Mouse (Mus musculus): ENCODE measurements around the gene Usf2. TPM values are rescaled to one million over a fixed set of nuclear protein-coding genes. Genes with fewer than 3 reads are reported as not detected.

Gene Usf2
- polyA plus RNA-seq, 2 experiments, result 24.0 to 169 TPM

GRCm38 (mm10) chr7:30909773-30910172 lies 46.8 kb downstream of the Usf2 start:
- no peak overlapping the region for H3K9ac ChIP-seq (ENCODE audit: low read depth, low read length, severe bottlenecking)
- H3K27ac ChIP-seq (replicated peaks; ENCODE audit: low read depth, low read length), result no peak overlapping the region
- no peaks in the 10 kb centered on the region for H3K9me3 ChIP-seq (ENCODE audit: control insufficient read depth, low read length)
- no peak overlapping the region for H3K4me2 ChIP-seq (replicated peaks; ENCODE audit: low read depth, low read length, severe bottlenecking)
- TF ChIP-seq POLR2A (IDR thresholded peaks at IDR 0.05; ENCODE audit: borderline replicate concordance, extremely low read depth, insufficient read depth, insufficient read length), result no peak
- no peaks in the 10 kb centered on the region for H3K36me3 ChIP-seq (ENCODE audit: control insufficient read depth, insufficient read depth, low read length)
- ATAC-seq (ENCODE audit: low FRiP score, low read depth) (no peak), DNase-seq (ENCODE audit: low spot score) (no peak)
- WGBS, result 72% methylated on average over 6 of the region's 6 CpGs
- no peaks in the 10 kb centered on the region for H3K27me3 ChIP-seq (ENCODE audit: control insufficient read depth, insufficient read depth, low read length)
- no peaks in the 10 kb centered on the region for H3K4me1 ChIP-seq (ENCODE audit: control insufficient read depth, insufficient read depth, low read length)
- no peak overlapping the region for H3K4me3 ChIP-seq (replicated peaks; ENCODE audit: low read length)

GRCm38 (mm10) chr7:30908992-30909431 lies 47.6 kb downstream of the Usf2 start:
- 19% methylated on average over 14 of the region's 17 CpGs for WGBS
- Histone ChIP-seq H3K4me1 (ENCODE audit: control insufficient read depth, insufficient read depth, low read length) (no peaks in the 10 kb centered on the region), H3K4me2 (replicated peaks; ENCODE audit: low read depth, low read length, severe bottlenecking) (peak overlapping the region; percentile 55), H3K36me3 (ENCODE audit: control insufficient read depth, insufficient read depth, low read length) (no peaks in the 10 kb centered on the region), H3K4me3 (replicated peaks; ENCODE audit: low read length) (peak overlapping the region; percentile 22; the same call in 1 of the 2 replicates), H3K9ac (ENCODE audit: low read depth, low read length, severe bottlenecking) (0 out of 2 replicates have a peak overlapping the region, but pooled peaks have one; percentile 28), H3K9me3 (ENCODE audit: control insufficient read depth, low read length) (no peaks in the 10 kb centered on the region), H3K27me3 (ENCODE audit: control insufficient read depth, insufficient read depth, low read length) (no peaks in the 10 kb centered on the region), H3K27ac (replicated peaks; ENCODE audit: low read depth, low read length) (no peak overlapping the region)
- ATAC-seq (ENCODE audit: low FRiP score, low read depth), result no peak
- no peak for DNase-seq (ENCODE audit: low spot score)
- TF ChIP-seq POLR2A (IDR thresholded peaks at IDR 0.05; ENCODE audit: borderline replicate concordance, extremely low read depth, insufficient read depth, insufficient read length), result no peak

- peak overlapping the region; percentile 22 for H3K4me3 ChIP-seq (replicated peaks; ENCODE audit: low read length)
- peak overlapping the region; percentile 55 for H3K4me2 ChIP-seq (replicated peaks; ENCODE audit: low read depth, low read length, severe bottlenecking)
- no peaks in the 10 kb centered on the region for H3K9me3 ChIP-seq (ENCODE audit: control insufficient read depth, low read length)
- H3K4me1 ChIP-seq (ENCODE audit: control insufficient read depth, insufficient read depth, low read length), result no peaks in the 10 kb centered on the region
- no peaks in the 10 kb centered on the region for H3K36me3 ChIP-seq (ENCODE audit: control insufficient read depth, insufficient read depth, low read length)
- peak; percentile 52 for DNase-seq (ENCODE audit: low spot score)
- peak overlapping the region; percentile 28 for H3K9ac ChIP-seq (ENCODE audit: low read depth, low read length, severe bottlenecking)
- no peak overlapping the region for H3K27ac ChIP-seq (replicated peaks; ENCODE audit: low read depth, low read length)
- ATAC-seq (ENCODE audit: low FRiP score, low read depth), result peak; percentile 68
- no peaks in the 10 kb centered on the region for H3K27me3 ChIP-seq (ENCODE audit: control insufficient read depth, insufficient read depth, low read length)
- WGBS, result under 1% methylated on average over 24 of the region's 26 CpGs
- no peak for TF ChIP-seq POLR2A (IDR thresholded peaks at IDR 0.05; ENCODE audit: borderline replicate concordance, extremely low read depth, insufficient read depth, insufficient read length)
Observed at GRCm38 (mm10) chr7:30908277-30908991, 48.2 kb downstream of the Usf2 start.

GRCm38 (mm10) chr7:30904042-30904441 lies 52.6 kb downstream of the Usf2 start:
- H3K4me1 ChIP-seq (ENCODE audit: control insufficient read depth, insufficient read depth, low read length), result no peaks in the 10 kb centered on the region
- H3K27ac ChIP-seq (replicated peaks; ENCODE audit: low read depth, low read length), result no peak overlapping the region
- no peaks in the 10 kb centered on the region for H3K9me3 ChIP-seq (ENCODE audit: control insufficient read depth, low read length)
- no peak overlapping the region for H3K4me2 ChIP-seq (replicated peaks; ENCODE audit: low read depth, low read length, severe bottlenecking)
- TF ChIP-seq POLR2A (IDR thresholded peaks at IDR 0.05; ENCODE audit: borderline replicate concordance, extremely low read depth, insufficient read depth, insufficient read length), result no peak
- no peak overlapping the region for H3K9ac ChIP-seq (ENCODE audit: low read depth, low read length, severe bottlenecking)
- H3K36me3 ChIP-seq (ENCODE audit: control insufficient read depth, insufficient read depth, low read length), result no peaks in the 10 kb centered on the region
- no peak overlapping the region for H3K4me3 ChIP-seq (replicated peaks; ENCODE audit: low read length)
- 29% methylated on average over 4 of the region's 4 CpGs for WGBS
- DNase-seq (ENCODE audit: low spot score) (no peak), ATAC-seq (ENCODE audit: low FRiP score, low read depth) (no peak)
- no peaks in the 10 kb centered on the region for H3K27me3 ChIP-seq (ENCODE audit: control insufficient read depth, insufficient read depth, low read length)

Other genes starting within 250 kb of the Usf2 start
- gene Atp4a, start 244.6 kb downstream of the Usf2 start, polyA plus RNA-seq (2012; rRNA removed), result 0.89 and 1.0 TPM in 2 replicates
- gene Atp4a, start 244.6 kb downstream of the Usf2 start, polyA plus RNA-seq (2014; fragmentation: Nextera tagmentation; extraction: Ambion mirVana), result 0.30 and 0.48 TPM in 2 replicates
- 178 and 233 TPM in 2 replicates for gene Tmem147, start 227.3 kb downstream of the Usf2 start, polyA plus RNA-seq (2012; rRNA removed)
- 221 and 231 TPM in 2 replicates for gene Tmem147, start 227.3 kb downstream of the Usf2 start, polyA plus RNA-seq (2014; fragmentation: Nextera tagmentation; extraction: Ambion mirVana)
- not detected in 2 replicates for gene Gapdhs, start 213.1 kb downstream of the Usf2 start, polyA plus RNA-seq (2012; rRNA removed)
- gene Gapdhs, start 213.1 kb downstream of the Usf2 start, polyA plus RNA-seq (2014; fragmentation: Nextera tagmentation; extraction: Ambion mirVana), result 0.75 TPM in 1 of 2 replicates, not detected in the other
- 15.1 and 28.4 TPM in 2 replicates for gene Sbsn, start 205.3 kb downstream of the Usf2 start, polyA plus RNA-seq (2012; rRNA removed)
- 21.3 and 38.7 TPM in 2 replicates for gene Sbsn, start 205.3 kb downstream of the Usf2 start, polyA plus RNA-seq (2014; fragmentation: Nextera tagmentation; extraction: Ambion mirVana)
- gene Dmkn, start 193.0 kb downstream of the Usf2 start, polyA plus RNA-seq (2012; rRNA removed), result 124 and 151 TPM in 2 replicates
- 168 and 289 TPM in 2 replicates for gene Dmkn, start 193.0 kb downstream of the Usf2 start, polyA plus RNA-seq (2014; fragmentation: Nextera tagmentation; extraction: Ambion mirVana)
- 290 and 318 TPM in 2 replicates for gene Krtdap, start 168.9 kb downstream of the Usf2 start, polyA plus RNA-seq (2012; rRNA removed)
- 833 and 1,442 TPM in 2 replicates for gene Krtdap, start 168.9 kb downstream of the Usf2 start, polyA plus RNA-seq (2014; fragmentation: Nextera tagmentation; extraction: Ambion mirVana)
- gene Ffar2, start 133.0 kb downstream of the Usf2 start, polyA plus RNA-seq (2012; rRNA removed), result 0.12 and 0.18 TPM in 2 replicates
- 0.44 TPM in 1 of 2 replicates, not detected in the other for gene Ffar2, start 133.0 kb downstream of the Usf2 start, polyA plus RNA-seq (2014; fragmentation: Nextera tagmentation; extraction: Ambion mirVana)
- not detected in 2 replicates for gene Ffar3, start 100.6 kb downstream of the Usf2 start, polyA plus RNA-seq (2012; rRNA removed)
- gene Ffar3, start 100.6 kb downstream of the Usf2 start, polyA plus RNA-seq (2014; fragmentation: Nextera tagmentation; extraction: Ambion mirVana), result not detected in 2 replicates
- 0.01 and 0.03 TPM in 2 replicates for gene Ffar1, start 95.2 kb downstream of the Usf2 start, polyA plus RNA-seq (2012; rRNA removed)
- gene Ffar1, start 95.2 kb downstream of the Usf2 start, polyA plus RNA-seq (2014; fragmentation: Nextera tagmentation; extraction: Ambion mirVana), result not detected in 2 replicates
- gene Cd22, start 76.5 kb downstream of the Usf2 start, polyA plus RNA-seq (2012; rRNA removed), result 0.09 and 0.11 TPM in 2 replicates
- gene Cd22, start 76.5 kb downstream of the Usf2 start, polyA plus RNA-seq (2014; fragmentation: Nextera tagmentation; extraction: Ambion mirVana), result 0.10 TPM in 1 of 2 replicates, not detected in the other
- gene Mag, start 41.9 kb downstream of the Usf2 start, polyA plus RNA-seq (2012; rRNA removed), result 1.2 and 2.4 TPM in 2 replicates
- gene Mag, start 41.9 kb downstream of the Usf2 start, polyA plus RNA-seq (2014; fragmentation: Nextera tagmentation; extraction: Ambion mirVana), result 0.35 and 1.2 TPM in 2 replicates
- gene Hamp2, start 32.1 kb downstream of the Usf2 start, polyA plus RNA-seq (2012; rRNA removed), result 0.55 TPM in 1 of 2 replicates, not detected in the other
- gene Hamp2, start 32.1 kb downstream of the Usf2 start, polyA plus RNA-seq (2014; fragmentation: Nextera tagmentation; extraction: Ambion mirVana), result not detected in 2 replicates
- 0.23 TPM in 1 of 2 replicates, not detected in the other for gene Hamp, start 12.8 kb downstream of the Usf2 start, polyA plus RNA-seq (2012; rRNA removed)
- gene Hamp, start 12.8 kb downstream of the Usf2 start, polyA plus RNA-seq (2014; fragmentation: Nextera tagmentation; extraction: Ambion mirVana), result not detected in 2 replicates
- gene Lsr, start 16.7 kb upstream of the Usf2 start, polyA plus RNA-seq (2012; rRNA removed), result 24.3 and 32.3 TPM in 2 replicates
- gene Lsr, start 16.7 kb upstream of the Usf2 start, polyA plus RNA-seq (2014; fragmentation: Nextera tagmentation; extraction: Ambion mirVana), result 29.4 and 29.9 TPM in 2 replicates
- gene Fam187b, start 17.0 kb upstream of the Usf2 start, polyA plus RNA-seq (2012; rRNA removed), result 1.4 TPM in 2 replicates
- gene Fam187b, start 17.0 kb upstream of the Usf2 start, polyA plus RNA-seq (2014; fragmentation: Nextera tagmentation; extraction: Ambion mirVana), result 1.1 and 1.4 TPM in 2 replicates
- gene Fxyd5, start 85.7 kb upstream of the Usf2 start, polyA plus RNA-seq (2012; rRNA removed), result 17.4 and 20.5 TPM in 2 replicates
- 28.8 and 31.3 TPM in 2 replicates for gene Fxyd5, start 85.7 kb upstream of the Usf2 start, polyA plus RNA-seq (2014; fragmentation: Nextera tagmentation; extraction: Ambion mirVana)
- 14.9 and 19.3 TPM in 2 replicates for gene Fxyd7, start 94.7 kb upstream of the Usf2 start, polyA plus RNA-seq (2012; rRNA removed)
- 15.3 and 16.2 TPM in 2 replicates for gene Fxyd7, start 94.7 kb upstream of the Usf2 start, polyA plus RNA-seq (2014; fragmentation: Nextera tagmentation; extraction: Ambion mirVana)
- gene Fxyd1, start 100.4 kb upstream of the Usf2 start, polyA plus RNA-seq (2012; rRNA removed), result 92.6 and 103 TPM in 2 replicates
- 95.6 and 101 TPM in 2 replicates for gene Fxyd1, start 100.4 kb upstream of the Usf2 start, polyA plus RNA-seq (2014; fragmentation: Nextera tagmentation; extraction: Ambion mirVana)
- 2.0 and 2.8 TPM in 2 replicates for gene Lgi4, start 102.5 kb upstream of the Usf2 start, polyA plus RNA-seq (2012; rRNA removed)
- 0.39 and 1.1 TPM in 2 replicates for gene Lgi4, start 102.5 kb upstream of the Usf2 start, polyA plus RNA-seq (2014; fragmentation: Nextera tagmentation; extraction: Ambion mirVana)
- 39.8 and 45.9 TPM in 2 replicates for gene Fxyd3, start 119.9 kb upstream of the Usf2 start, polyA plus RNA-seq (2012; rRNA removed)
- 68.9 and 79.5 TPM in 2 replicates for gene Fxyd3, start 119.9 kb upstream of the Usf2 start, polyA plus RNA-seq (2014; fragmentation: Nextera tagmentation; extraction: Ambion mirVana)
- 5.5 and 6.6 TPM in 2 replicates for gene Hpn, start 158.5 kb upstream of the Usf2 start, polyA plus RNA-seq (2012; rRNA removed)
- 2.5 and 3.1 TPM in 2 replicates for gene Hpn, start 158.5 kb upstream of the Usf2 start, polyA plus RNA-seq (2014; fragmentation: Nextera tagmentation; extraction: Ambion mirVana)
- gene Scn1b, start 170.2 kb upstream of the Usf2 start, polyA plus RNA-seq (2012; rRNA removed), result 15.0 and 16.4 TPM in 2 replicates
- gene Scn1b, start 170.2 kb upstream of the Usf2 start, polyA plus RNA-seq (2014; fragmentation: Nextera tagmentation; extraction: Ambion mirVana), result 6.1 and 6.5 TPM in 2 replicates
- gene Gramd1a, start 199.1 kb upstream of the Usf2 start, polyA plus RNA-seq (2012; rRNA removed), result 157 and 216 TPM in 2 replicates
- gene Gramd1a, start 199.1 kb upstream of the Usf2 start, polyA plus RNA-seq (2014; fragmentation: Nextera tagmentation; extraction: Ambion mirVana), result 59.8 and 83.0 TPM in 2 replicates

All from limb, embryonic 14.5 days (tissue).